Mouse (Mus musculus) gastrocnemius, postnatal 4 days (tissue): ENCODE measurements around the gene Dgkq. TPM values are rescaled to one million over a fixed set of nuclear protein-coding genes. Genes with fewer than 3 reads are reported as not detected.

Source experiments
- DNase-seq, 2 experiments: peaks; one replicate each; pipeline ENCODE4 v3.0.0; 2021 to 2022; ENCODE audit warnings: low spot score in 2 of 2, mixed read lengths in 2 of 2
- total RNA-seq, 2 experiments: library from RNA; stranded (reverse); gene quantifications; 2 replicates each; pipeline ENCODE4 v1.2.3; 2021

Gene Dgkq
- total RNA-seq, 2 experiments from 2014 or later, result 9.7 to 12.2 TPM

DNA sequence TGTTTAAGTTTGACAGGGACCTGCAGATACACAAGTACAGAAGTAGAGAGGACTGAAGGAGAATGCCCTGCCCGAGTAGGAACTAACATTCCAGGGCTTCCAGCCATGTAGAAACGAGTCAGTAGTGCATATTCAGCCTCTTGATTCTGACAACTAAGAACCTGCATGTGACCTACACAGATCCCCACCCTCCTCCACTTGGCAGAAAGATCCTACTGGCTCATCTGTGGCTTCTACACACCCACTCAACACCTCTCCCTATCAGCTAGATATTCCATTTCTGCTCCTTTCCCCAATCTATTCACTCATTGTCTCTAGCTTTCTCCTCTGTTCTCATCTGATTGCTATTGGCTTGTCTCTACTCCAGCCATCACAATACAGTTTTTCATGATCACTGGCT lies 47.6 kb downstream of the Dgkq start:
- DNase-seq, result no peak

- no peak for DNase-seq
Measured at GRCm38 (mm10) chr5:108610426-108610825, 59.0 kb downstream of the Dgkq start.

DNA sequence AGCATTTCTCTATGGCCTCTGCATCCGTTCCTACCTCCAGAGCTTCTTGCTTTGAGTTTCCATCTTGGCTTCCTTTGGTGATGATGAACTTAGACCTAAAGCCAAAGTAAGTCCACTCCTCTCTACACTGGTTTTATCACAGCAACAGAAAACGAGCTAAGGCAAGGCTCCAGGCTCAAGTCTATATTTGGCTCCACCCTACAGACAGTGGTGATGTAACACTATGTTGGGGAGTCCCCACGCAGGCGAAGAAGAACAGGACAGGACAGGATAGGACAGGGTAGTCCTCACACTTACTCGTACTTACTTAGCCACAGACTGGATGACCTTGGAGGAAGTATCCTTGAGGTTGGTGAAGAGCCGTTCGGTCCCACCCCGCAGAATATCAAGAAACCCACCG lies 66.9 kb downstream of the Dgkq start:
- DNase-seq, result no peak

DNA sequence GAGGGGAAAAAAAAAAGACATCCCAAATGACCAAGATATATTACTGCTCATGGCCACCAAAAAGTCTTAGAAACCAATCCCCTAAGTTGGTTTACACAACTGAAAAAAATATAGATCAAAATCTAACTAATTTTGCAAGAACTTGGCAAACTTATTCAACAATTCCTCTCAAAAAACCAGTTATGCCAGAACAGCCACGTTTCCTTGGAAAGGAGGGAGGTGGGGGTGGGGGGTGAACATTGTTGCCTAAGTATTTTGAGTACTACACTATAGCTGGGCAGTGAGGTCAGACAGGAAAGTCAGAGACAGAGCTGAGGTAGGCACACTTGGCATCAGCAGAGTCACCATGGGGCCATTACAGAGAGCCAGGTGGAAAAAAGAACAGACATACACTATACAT lies 69.5 kb downstream of the Dgkq start:
- no peak for DNase-seq

Other genes starting within 250 kb of the Dgkq start
- 100 to 1,000 TPM; 548 to 659 TPM for gene Atp5k, start 235.2 kb downstream of the Dgkq start, total RNA-seq
- 1 to 10 TPM; 4.3 to 4.5 TPM for gene Mfsd7a, start 220.8 kb downstream of the Dgkq start, total RNA-seq
- 10 to 100 TPM; 87.5 to 91.3 TPM for gene Pcgf3, start 208.4 kb downstream of the Dgkq start, total RNA-seq
- under 1 TPM; 0.27 to 0.31 TPM for gene Cplx1, start 119.6 kb downstream of the Dgkq start, total RNA-seq
- 10 to 100 TPM; 35.6 to 36.2 TPM for gene Gak, start 39.9 kb downstream of the Dgkq start, total RNA-seq
- 10 to 100 TPM; 11.3 to 12.9 TPM for gene Tmem175, start 39.9 kb downstream of the Dgkq start, total RNA-seq
- gene Idua, start 9.3 kb downstream of the Dgkq start, total RNA-seq, result 1 to 10 TPM; 8.3 to 9.9 TPM
- under 1 TPM; 0.15 to 0.36 TPM for gene Slc26a1, start 5.9 kb upstream of the Dgkq start, total RNA-seq
- gene Fgfrl1, start 22.7 kb upstream of the Dgkq start, total RNA-seq, result 100 to 1,000 TPM; 172 to 194 TPM
- not detected for gene Rnf212, start 105.3 kb upstream of the Dgkq start, total RNA-seq
- not detected for gene Tmed11, start 125.7 kb upstream of the Dgkq start, total RNA-seq
- not detected for gene Vmn2r8, start 139.2 kb upstream of the Dgkq start, total RNA-seq
- gene Vmn2r9, start 182.9 kb upstream of the Dgkq start, total RNA-seq, result not detected